Mouse (Mus musculus) myocyte (in vitro differentiated cells): ENCODE measurements around the gene Myrf.

Experiments used
- CEBPB ChIP-seq: IDR thresholded peaks from 2 replicates; pipeline ENCODE4 v1.6.1; 2011; ENCODE audit warnings: mild to moderate bottlenecking, moderate library complexity; ENCODE audit not compliant: poor library complexity, insufficient read depth, severe bottlenecking
- E2F4 ChIP-seq: IDR thresholded peaks from one replicate; pipeline ENCODE4 v1.6.1; 2011; ENCODE audit warnings: mild to moderate bottlenecking, control low read depth, moderate library complexity; ENCODE audit not compliant: insufficient read depth
- MAX ChIP-seq: IDR thresholded peaks from one replicate; pipeline ENCODE4 v1.6.1; 2011; ENCODE audit warnings: low read depth, mild to moderate bottlenecking, control low read depth
- MYOD1 ChIP-seq, 3 experiments: IDR thresholded peaks; one replicate each; pipeline ENCODE4 v1.6.1; 2011; ENCODE audit warnings: control low read depth in 2 of 3, low read depth in 2 of 3, mild to moderate bottlenecking in 2 of 3, moderate library complexity in 1 of 3; ENCODE audit not compliant: insufficient read length in 2 of 3, control insufficient read depth in 1 of 3
- MYOG ChIP-seq, 3 experiments: IDR thresholded peaks; one replicate each; pipeline ENCODE4 v1.6.1; 2011; ENCODE audit warnings: control low read depth in 2 of 3, low read depth in 2 of 3, mild to moderate bottlenecking in 2 of 3; ENCODE audit not compliant: insufficient read length in 2 of 3, control insufficient read depth in 1 of 3, insufficient read depth in 1 of 3
- POLR2A ChIP-seq: IDR thresholded peaks from one replicate; pipeline ENCODE4 v1.6.1; 2011; ENCODE audit warnings: low read depth, mild to moderate bottlenecking, control low read depth, moderate library complexity; ENCODE audit not compliant: insufficient read length
- POLR2AphosphoS2 ChIP-seq: IDR thresholded peaks from one replicate; pipeline ENCODE4 v1.6.1; 2011; ENCODE audit warnings: low read depth, control low read depth; ENCODE audit not compliant: insufficient read length
- REST ChIP-seq: IDR thresholded peaks from one replicate; pipeline ENCODE4 v1.6.1; 2011; ENCODE audit warnings: mild to moderate bottlenecking, control low read depth, moderate library complexity; ENCODE audit not compliant: insufficient read depth, insufficient read length
- SRF ChIP-seq: IDR thresholded peaks from one replicate; pipeline ENCODE4 v1.6.1; 2011; ENCODE audit warnings: low read depth; ENCODE audit not compliant: control insufficient read depth, insufficient read length
- USF1 ChIP-seq: IDR thresholded peaks from one replicate; pipeline ENCODE4 v1.6.1; 2011; ENCODE audit warnings: low read depth, mild to moderate bottlenecking, control low read depth, moderate library complexity

- TF ChIP-seq USF1 (no peak), CEBPB (no peak), POLR2A (no peak), MAX (no peak), E2F4 (no peak), MYOG (IDR thresholded peaks at IDR 0.05; ENCODE audit: control insufficient read depth in 1 of 3, insufficient read depth in 1 of 3, insufficient read length in 2 of 3, low read depth in 2 of 3) (no peak), POLR2AphosphoS2 (no peak), MYOD1 (IDR thresholded peaks at IDR 0.05; ENCODE audit: control insufficient read depth in 1 of 3, insufficient read length in 2 of 3, low read depth in 2 of 3) (no peak), SRF (no peak), REST (no peak)
These were observed 76.7 kb downstream of the Myrf start for GRCm38 (mm10) chr19:10163896-10164295.
